Mouse (Mus musculus) ES-Bruce4 (cell line): ENCODE results near the gene Fam110a.

Experiments used
- CTCF ChIP-seq: IDR thresholded peaks from one replicate; pipeline ENCODE4 v1.8.1; 2011; ENCODE audit warnings: low read depth, low read length
- POLR2A ChIP-seq: IDR thresholded peaks from one replicate; pipeline ENCODE4 v1.8.1; 2011; ENCODE audit warnings: low read length; ENCODE audit not compliant: insufficient read depth

- TF ChIP-seq CTCF (no peak), POLR2A (no peak)
Measured at GRCm38 (mm10) chr2:151977689-151978440, 2.2 kb downstream of the Fam110a start.
